Mouse (Mus musculus): ENCODE measurements around the gene Wfikkn1. TPM values are rescaled to one million over a fixed set of nuclear protein-coding genes. Genes with fewer than 3 reads are reported as not detected.

Wfikkn1 gene
- polyA plus RNA-seq, 1 experiment from 2014 or later = 0.60 TPM

GRCm38 (mm10) chr17:25841117-25841880, 39.4 kb downstream of the Wfikkn1 start, which contains the start of gene Gm20683:
Gene Gm20683 (minus strand): TSS chr17:25841763.
- Histone ChIP-seq H3K27ac (replicated peaks) (no peak within 1 kb of the TSS), H3K36me3 (peaks cover 52% of the 10 kb centered on the region), H3K27me3 (no peaks in the 10 kb centered on the region), H3K4me3 (no peak within 1 kb of the TSS), H3K4me2 (replicated peaks) (no peak within 1 kb of the TSS), H3K9me3 (no peaks in the 10 kb centered on the region), H3K9ac (replicated peaks) (no peak within 1 kb of the TSS), H3K4me1 (peaks cover 41% of the 10 kb centered on the region)
- WGBS = 98% methylated on average over 22 of the region's 22 CpGs
- no peak for ATAC-seq (ENCODE audit: low FRiP score, low read depth)

GRCm38 (mm10) chr17:25840519-25840918, 40.1 kb downstream of the Wfikkn1 start:
- Histone ChIP-seq H3K27ac (replicated peaks) (no peak overlapping the region), H3K4me3 (no peak overlapping the region), H3K4me1 (peaks cover 49% of the 10 kb centered on the region), H3K4me2 (replicated peaks) (no peak overlapping the region), H3K36me3 (peaks cover 45% of the 10 kb centered on the region), H3K9ac (replicated peaks) (no peak overlapping the region), H3K27me3 (no peaks in the 10 kb centered on the region), H3K9me3 (no peaks in the 10 kb centered on the region)
- WGBS = 92% methylated on average over 6 of the region's 6 CpGs
- no peak for ATAC-seq (ENCODE audit: low FRiP score, low read depth)

GRCm38 (mm10) chr17:25839455-25840235, 41.0 kb downstream of the Wfikkn1 start:
- no peak overlapping the region for H3K4me3 ChIP-seq
- peaks cover 53% of the 10 kb centered on the region for H3K4me1 ChIP-seq
- peaks cover 48% of the 10 kb centered on the region for H3K36me3 ChIP-seq
- ATAC-seq (ENCODE audit: low FRiP score, low read depth) = no peak
- no peaks in the 10 kb centered on the region for H3K9me3 ChIP-seq
- no peak overlapping the region for H3K4me2 ChIP-seq (replicated peaks)
- H3K27me3 ChIP-seq = no peaks in the 10 kb centered on the region
- H3K27ac ChIP-seq (replicated peaks) = no peak overlapping the region
- WGBS = 85% methylated on average over 14 of the region's 14 CpGs
- no peak overlapping the region for H3K9ac ChIP-seq (replicated peaks)

- H3K9me3 ChIP-seq = no peaks in the 10 kb centered on the region
- H3K9ac ChIP-seq (replicated peaks) = no peak overlapping the region
- H3K36me3 ChIP-seq = peaks cover 48% of the 10 kb centered on the region
- peaks cover 57% of the 10 kb centered on the region for H3K4me1 ChIP-seq
- WGBS = 90% methylated on average over 4 of the region's 4 CpGs
- no peak overlapping the region for H3K4me2 ChIP-seq (replicated peaks)
- no peaks in the 10 kb centered on the region for H3K27me3 ChIP-seq
- H3K4me3 ChIP-seq = no peak overlapping the region
- no peak overlapping the region for H3K27ac ChIP-seq (replicated peaks)
- ATAC-seq (ENCODE audit: low FRiP score, low read depth) = no peak
Observed at GRCm38 (mm10) chr17:25838904-25839303, 41.8 kb downstream of the Wfikkn1 start.

- peaks cover 53% of the 10 kb centered on the region for H3K4me1 ChIP-seq
Observed at GRCm38 (mm10) chr17:25837533-25837932, 43.1 kb downstream of the Wfikkn1 start.

GRCm38 (mm10) chr17:25837076-25837410, 43.6 kb downstream of the Wfikkn1 start, which contains the start of gene Rhbdl1:
Gene Rhbdl1 (minus strand): TSS chr17:25837295.
- peaks cover 42% of the 10 kb centered on the region for H3K36me3 ChIP-seq
- peak within 1 kb of the TSS; percentile 65 for H3K4me2 ChIP-seq (replicated peaks)
- under 1% methylated on average over 22 of the region's 29 CpGs for WGBS
- H3K9ac ChIP-seq (replicated peaks) = peak within 1 kb of the TSS; percentile 65
- H3K4me3 ChIP-seq = peak within 1 kb of the TSS; percentile 39
- H3K27me3 ChIP-seq = no peaks in the 10 kb centered on the region
- peak within 1 kb of the TSS; percentile 67 for H3K27ac ChIP-seq (replicated peaks)
- no peaks in the 10 kb centered on the region for H3K9me3 ChIP-seq
- peaks cover 55% of the 10 kb centered on the region for H3K4me1 ChIP-seq
- peak; percentile 20; the same call in 1 of the 2 replicates for ATAC-seq (ENCODE audit: low FRiP score, low read depth)

More at GRCm38 (mm10) chr17:25837533-25837932, 43.1 kb downstream of the Wfikkn1 start:
- Histone ChIP-seq H3K27ac (replicated peaks) (peak overlapping the region; percentile 67), H3K36me3 (peaks cover 47% of the 10 kb centered on the region), H3K9me3 (no peaks in the 10 kb centered on the region), H3K4me3 (peak overlapping the region; percentile 39; the same call in 1 of the 2 replicates), H3K4me2 (replicated peaks) (peak overlapping the region; percentile 65), H3K27me3 (no peaks in the 10 kb centered on the region), H3K9ac (replicated peaks) (peak overlapping the region; percentile 65; the same call in 1 of the 2 replicates)
- WGBS = 23% methylated on average over 3 of the region's 3 CpGs
- no peak for ATAC-seq (ENCODE audit: low FRiP score, low read depth)

- peaks cover 39% of the 10 kb centered on the region for H3K36me3 ChIP-seq
- H3K4me3 ChIP-seq = peak overlapping the region; percentile 39
- 24% methylated on average over 21 of the region's 23 CpGs for WGBS
- H3K9ac ChIP-seq (replicated peaks) = peak overlapping the region; percentile 65
- ATAC-seq (ENCODE audit: low FRiP score, low read depth) = no peak
- H3K9me3 ChIP-seq = no peaks in the 10 kb centered on the region
- no peaks in the 10 kb centered on the region for H3K27me3 ChIP-seq
- peak overlapping the region; percentile 67 for H3K27ac ChIP-seq (replicated peaks)
- peak overlapping the region; percentile 65 for H3K4me2 ChIP-seq (replicated peaks)
- peaks cover 60% of the 10 kb centered on the region for H3K4me1 ChIP-seq
Observed at GRCm38 (mm10) chr17:25836397-25837075, 44.1 kb downstream of the Wfikkn1 start.

GRCm38 (mm10) chr17:25835816-25836215, 44.8 kb downstream of the Wfikkn1 start:
- Histone ChIP-seq H3K4me1 (peaks cover 68% of the 10 kb centered on the region), H3K36me3 (peaks cover 39% of the 10 kb centered on the region), H3K4me3 (peak overlapping the region; percentile 39; the same call in 1 of the 2 replicates), H3K9me3 (no peaks in the 10 kb centered on the region), H3K4me2 (replicated peaks) (peak overlapping the region; percentile 65), H3K9ac (replicated peaks) (no peak overlapping the region), H3K27me3 (no peaks in the 10 kb centered on the region), H3K27ac (replicated peaks) (no peak overlapping the region)
- WGBS = 92% methylated on average over 16 of the region's 16 CpGs
- no peak for ATAC-seq (ENCODE audit: low FRiP score, low read depth)

GRCm38 (mm10) chr17:25835301-25835700, 45.4 kb downstream of the Wfikkn1 start:
- Histone ChIP-seq H3K27me3 (no peaks in the 10 kb centered on the region), H3K36me3 (peaks cover 39% of the 10 kb centered on the region), H3K9ac (replicated peaks) (0 out of 2 replicates have a peak overlapping the region, but pooled peaks have one; percentile 8), H3K27ac (replicated peaks) (no peak overlapping the region), H3K4me2 (replicated peaks) (peak overlapping the region; percentile 10; the same call in 1 of the 2 replicates), H3K4me3 (no peak overlapping the region), H3K4me1 (peaks cover 73% of the 10 kb centered on the region), H3K9me3 (no peaks in the 10 kb centered on the region)
- no peak for ATAC-seq (ENCODE audit: low FRiP score, low read depth)
- WGBS = 94% methylated on average over 7 of the region's 7 CpGs

GRCm38 (mm10) chr17:25834595-25835222, 45.9 kb downstream of the Wfikkn1 start:
- Histone ChIP-seq H3K9me3 (no peaks in the 10 kb centered on the region), H3K4me3 (peak overlapping the region; percentile 77), H3K4me2 (replicated peaks) (peak overlapping the region; percentile 96), H3K36me3 (peaks cover 39% of the 10 kb centered on the region), H3K27me3 (no peaks in the 10 kb centered on the region), H3K4me1 (peaks cover 79% of the 10 kb centered on the region), H3K27ac (replicated peaks) (no peak overlapping the region), H3K9ac (replicated peaks) (peak overlapping the region; percentile 84)
- no peak for ATAC-seq (ENCODE audit: low FRiP score, low read depth)
- WGBS = 90% methylated on average over 12 of the region's 12 CpGs

- Histone ChIP-seq H3K27ac (replicated peaks) (peak overlapping the region; percentile 95), H3K9ac (replicated peaks) (peak overlapping the region; percentile 84), H3K4me2 (replicated peaks) (peak overlapping the region; percentile 96), H3K36me3 (peaks cover 35% of the 10 kb centered on the region), H3K4me3 (peak overlapping the region; percentile 77), H3K9me3 (no peaks in the 10 kb centered on the region), H3K27me3 (no peaks in the 10 kb centered on the region), H3K4me1 (peaks cover 81% of the 10 kb centered on the region)
- WGBS = 57% methylated on average over 6 of the region's 6 CpGs
- ATAC-seq (ENCODE audit: low FRiP score, low read depth) = no peak
Observed at GRCm38 (mm10) chr17:25833961-25834594, 46.6 kb downstream of the Wfikkn1 start.

All from midbrain, embryonic 12.5 days (tissue).